Mouse (Mus musculus) cerebellum, adult 11 months (tissue): ENCODE measurements around the gene Otub2.

ENCODE experiments used
- DNase-seq: peaks from one replicate; pipeline ENCODE4 v3.0.0; 2022

The Otub2 gene

DNA sequence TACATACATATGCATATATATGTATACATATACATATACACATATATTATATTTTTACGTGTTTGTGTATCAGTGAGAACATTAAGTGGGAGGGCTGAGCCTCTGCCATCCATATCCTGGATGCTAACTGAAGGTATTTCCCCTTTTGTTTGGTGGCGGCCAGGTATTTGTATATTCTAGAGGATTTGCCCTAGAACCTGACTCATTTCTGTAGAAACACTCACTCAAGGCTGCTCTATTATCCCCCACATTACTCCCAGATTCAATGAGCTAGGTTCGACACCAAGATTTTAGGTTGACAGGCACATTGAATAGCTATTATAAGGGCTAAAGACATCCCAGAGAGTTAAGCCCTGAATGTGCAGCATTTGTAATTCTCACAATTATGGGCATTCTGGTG is 56.6 kb downstream of the Otub2 start:
- no peak for DNase-seq

DNA sequence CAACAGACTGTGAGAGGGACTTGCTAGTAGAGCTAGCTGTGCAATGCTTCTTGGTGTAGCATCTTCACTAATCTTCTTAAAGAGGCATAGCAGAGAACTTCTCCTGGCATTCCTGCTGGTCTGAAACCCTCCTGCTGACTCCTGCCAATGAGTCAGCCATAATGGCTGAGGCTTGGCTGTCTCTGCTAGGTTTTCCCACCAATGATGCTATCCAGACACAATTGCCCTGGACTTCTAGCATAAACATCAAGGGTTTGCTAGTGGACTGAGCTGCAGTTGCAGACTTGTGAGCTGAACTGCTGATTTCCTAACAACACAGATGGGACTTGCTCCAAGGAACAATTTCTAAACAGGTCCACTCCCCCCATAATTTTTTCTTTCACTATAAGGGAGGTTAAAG is 64.9 kb downstream of the Otub2 start:
- no peak for DNase-seq
